Mouse (Mus musculus) layer of hippocampus, postnatal 25 days (tissue): ENCODE data around the gene Isca2. TPM values are rescaled to one million over a fixed set of nuclear protein-coding genes. Genes with fewer than 3 reads are reported as not detected.
A peak's percentile ranks its signal among the peaks of the same experiment; 100 is the strongest.

Experiments
- DNase-seq, 2 experiments: peaks; one replicate each; pipeline ENCODE4 v3.0.0; 2022; ENCODE audit warnings: mixed read lengths in 2 of 2, low spot score in 1 of 2; ENCODE audit errors: extremely low spot score in 1 of 2
- total RNA-seq, 2 experiments: library from RNA; stranded (reverse); gene quantifications; 2 replicates each; pipeline ENCODE4 v1.2.3; 2021

Gene Isca2
- total RNA-seq, 2 experiments from 2014 or later = 61.2 to 61.6 TPM

- no peak for DNase-seq
Observed at GRCm38 (mm10) chr12:84769624-84770023, 3.4 kb upstream of the Isca2 start.

DNA sequence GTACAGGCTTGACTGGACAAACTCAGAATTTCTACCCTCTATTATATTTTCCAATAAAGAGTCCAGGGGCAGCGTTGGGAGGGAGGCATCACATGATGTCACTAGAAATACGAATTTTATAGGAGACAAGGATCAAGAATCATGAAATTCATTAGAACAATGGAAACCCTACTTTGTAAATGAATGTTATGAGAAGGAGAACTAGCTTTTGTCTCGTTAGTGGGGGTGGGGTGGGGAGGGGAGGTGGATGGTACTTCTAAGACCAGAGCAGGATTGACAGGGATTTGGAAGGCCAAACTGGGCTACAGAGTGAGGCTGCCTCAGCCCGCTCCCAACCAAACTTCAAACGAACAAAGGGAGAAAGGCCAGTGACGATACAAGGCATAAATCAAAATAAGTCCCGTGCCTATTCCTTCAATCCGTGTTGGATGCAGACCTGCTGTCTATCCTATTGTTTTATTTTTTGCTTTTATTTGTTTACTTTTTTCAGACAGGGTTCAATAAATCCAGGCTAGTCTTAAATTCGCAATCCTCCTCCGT lies 1.0 kb upstream of the Isca2 start:
- DNase-seq = no peak

DNA sequence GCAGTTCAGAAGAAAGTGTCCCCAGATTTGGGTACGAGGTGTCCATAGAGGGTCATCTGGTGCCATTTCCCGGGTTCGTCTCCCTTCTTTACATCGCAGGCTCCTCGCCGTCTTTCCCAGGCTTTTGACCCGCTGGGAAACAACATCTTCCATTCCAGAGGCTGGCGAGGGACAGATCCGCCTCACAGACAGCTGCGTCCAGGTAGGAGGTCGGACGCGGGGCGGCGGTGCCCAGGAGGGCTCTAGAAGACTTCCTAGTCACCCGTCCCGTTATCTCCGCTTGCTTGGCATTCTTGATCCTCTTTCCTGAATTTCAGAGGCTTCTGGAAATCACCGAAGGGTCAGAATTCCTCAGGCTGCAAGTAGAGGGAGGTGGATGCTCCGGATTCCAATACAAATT lies 425 bp downstream of the Isca2 start:
- no peak for DNase-seq

GRCm38 (mm10) chr12:84774376-84774775 lies 1.3 kb downstream of the Isca2 start:
- no peak for DNase-seq

- no peak for DNase-seq
Observed at GRCm38 (mm10) chr12:84776229-84776628, 3.2 kb downstream of the Isca2 start.

DNA sequence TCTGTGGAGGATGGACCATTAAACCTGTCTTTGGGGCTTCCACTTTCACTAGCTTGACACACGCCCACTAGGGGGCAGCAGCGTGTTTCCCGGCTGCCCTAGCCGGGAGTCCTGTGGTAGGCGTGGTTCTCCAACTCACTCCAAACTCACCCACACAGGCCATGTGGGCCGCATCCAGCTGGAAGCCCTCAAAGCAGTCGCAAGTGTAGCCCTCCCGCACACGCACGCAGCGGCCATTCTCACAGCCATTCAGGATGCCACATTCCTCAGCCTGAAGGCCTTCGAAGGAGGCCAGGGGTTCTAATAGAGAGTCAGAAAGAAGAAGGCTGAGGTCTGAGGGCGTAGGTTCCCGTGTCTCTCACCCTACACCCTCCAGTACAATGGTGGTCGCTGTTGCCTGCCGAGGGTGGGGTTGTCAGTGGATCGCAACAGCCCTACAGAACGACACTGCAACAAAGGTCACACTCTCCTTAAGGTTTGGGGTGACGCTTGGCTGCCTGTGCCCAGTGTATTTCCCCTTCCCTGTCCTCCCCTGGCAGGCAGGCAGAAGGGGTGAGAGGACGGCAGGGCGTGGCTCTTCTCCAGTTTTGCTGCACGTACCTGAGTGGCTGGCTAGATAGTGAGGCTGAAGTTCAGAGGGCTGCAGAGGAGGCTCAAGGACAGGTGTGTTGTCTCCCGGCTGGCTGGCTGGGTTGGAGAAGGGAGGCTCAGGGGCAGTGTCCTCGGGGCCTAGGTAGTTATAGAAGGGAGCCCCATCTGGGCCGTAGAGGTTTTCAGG lies 11.7 kb downstream of the Isca2 start:
- DNase-seq = peak; percentile 82 to 93

DNA sequence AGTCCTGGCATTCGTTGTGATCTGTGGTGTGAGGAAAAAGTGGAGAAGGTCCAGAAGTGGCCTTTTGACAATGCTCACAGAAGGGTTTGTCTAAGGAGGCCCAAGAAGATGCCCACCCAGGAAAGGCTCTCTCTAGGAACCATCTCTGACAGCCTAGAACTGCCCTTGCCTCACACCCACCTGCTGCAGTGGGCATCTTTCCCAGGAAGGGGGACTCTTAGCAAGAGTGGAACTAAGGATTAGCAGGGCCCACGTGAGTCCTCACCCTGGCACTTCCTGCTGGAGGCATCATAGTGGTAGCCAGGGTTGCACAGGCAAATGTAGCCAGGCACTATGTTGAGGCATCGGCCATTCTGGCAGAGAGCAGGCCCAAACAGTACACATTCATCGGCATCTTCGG lies 13.0 kb downstream of the Isca2 start:
- DNase-seq = no peak

- DNase-seq = no peak
Observed at GRCm38 (mm10) chr12:84790853-84791252, 17.8 kb downstream of the Isca2 start.

DNA sequence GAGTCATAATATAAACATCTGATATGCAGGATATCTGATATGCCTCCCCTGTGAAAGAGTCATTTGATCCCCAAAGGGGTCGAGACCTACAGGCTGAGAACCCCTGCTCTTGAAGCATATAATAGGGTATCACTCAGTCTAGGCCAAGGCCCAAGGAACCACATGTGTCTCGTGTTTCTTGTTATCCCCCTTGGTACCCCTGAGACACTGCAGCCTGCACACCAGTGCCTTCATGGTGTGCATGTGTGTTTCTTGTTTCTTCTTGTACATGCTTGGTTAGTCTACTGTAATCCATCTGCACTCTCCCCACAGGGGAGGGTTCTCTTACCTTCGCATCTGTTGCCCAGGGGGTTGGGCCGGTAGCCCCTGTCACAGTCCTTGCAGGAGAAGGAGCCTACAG lies 19.6 kb downstream of the Isca2 start:
- DNase-seq = no peak

DNA sequence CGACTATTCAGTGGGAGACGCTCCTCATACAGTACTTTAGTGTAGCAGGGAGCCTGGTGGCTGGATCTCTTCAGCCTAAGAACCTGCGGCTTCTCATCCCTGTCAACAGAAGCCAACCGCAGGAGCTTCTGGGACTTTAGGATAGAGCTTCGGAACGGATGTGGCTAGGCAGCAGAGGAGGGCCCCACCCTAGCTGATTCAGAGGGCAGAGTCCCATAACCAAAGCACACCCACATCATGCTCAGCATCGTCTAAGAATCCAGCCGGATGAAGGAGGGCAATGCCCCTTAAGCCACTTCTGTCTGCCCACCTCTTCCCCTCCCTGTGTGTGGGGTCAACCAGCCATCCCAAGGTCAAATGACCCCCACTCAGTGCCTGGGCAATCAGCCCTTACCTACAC lies 21.6 kb downstream of the Isca2 start:
- no peak for DNase-seq

DNA sequence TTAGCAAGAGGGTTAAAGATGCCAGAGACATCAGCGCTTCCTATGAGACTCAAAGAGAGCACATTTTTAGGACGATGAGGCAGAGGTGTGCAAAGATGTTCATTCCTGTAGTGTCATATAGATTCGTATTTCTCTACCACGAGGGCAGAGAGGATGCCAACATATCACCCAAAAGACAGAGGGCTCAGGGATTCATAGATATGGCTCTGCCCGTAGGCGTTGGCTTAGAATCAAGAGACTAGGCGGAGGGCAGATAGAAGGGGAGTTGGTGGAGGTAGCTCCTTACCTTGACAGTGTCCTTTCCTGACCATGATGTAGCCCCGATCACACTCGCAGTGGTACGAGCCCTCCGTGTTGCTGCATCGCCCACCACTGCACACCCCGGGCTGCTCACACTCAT lies 26.0 kb downstream of the Isca2 start:
- DNase-seq = no peak

GRCm38 (mm10) chr12:84800419-84800818 lies 27.4 kb downstream of the Isca2 start:
- no peak for DNase-seq

- no peak for DNase-seq
Observed at GRCm38 (mm10) chr12:84801532-84802110, 28.6 kb downstream of the Isca2 start.

- DNase-seq = no peak
Observed at GRCm38 (mm10) chr12:84802625-84803024, 29.6 kb downstream of the Isca2 start.

DNA sequence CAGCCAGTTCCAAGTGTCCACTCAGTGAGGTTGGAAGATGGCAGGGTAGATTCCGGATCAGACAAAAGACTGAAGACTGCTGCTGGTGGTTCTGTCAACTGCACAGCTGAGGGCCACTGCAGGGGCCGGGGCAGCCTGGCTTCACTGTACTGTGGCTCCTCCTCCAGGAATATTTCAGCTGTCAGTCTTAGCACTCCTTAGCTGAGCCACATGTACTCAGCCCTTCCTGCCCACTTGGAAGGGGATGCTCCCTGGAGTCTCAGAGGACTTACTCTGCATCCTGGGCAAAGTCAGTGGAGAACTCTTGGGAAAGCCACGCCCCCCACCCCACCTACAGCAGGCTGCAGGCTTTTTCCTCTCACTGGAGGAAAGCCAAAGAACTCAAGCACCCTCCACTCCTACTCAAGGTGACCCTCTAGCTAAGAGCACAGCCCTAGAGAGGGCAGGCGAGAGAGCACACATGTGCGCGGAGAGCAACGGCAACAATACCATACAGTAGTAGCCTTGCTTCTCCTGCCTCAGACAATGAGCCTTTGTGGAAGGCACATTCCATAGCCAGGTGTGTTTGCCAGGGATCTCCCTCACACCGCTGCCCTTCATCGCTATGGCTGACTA lies 32.3 kb downstream of the Isca2 start:
- DNase-seq = no peak

DNA sequence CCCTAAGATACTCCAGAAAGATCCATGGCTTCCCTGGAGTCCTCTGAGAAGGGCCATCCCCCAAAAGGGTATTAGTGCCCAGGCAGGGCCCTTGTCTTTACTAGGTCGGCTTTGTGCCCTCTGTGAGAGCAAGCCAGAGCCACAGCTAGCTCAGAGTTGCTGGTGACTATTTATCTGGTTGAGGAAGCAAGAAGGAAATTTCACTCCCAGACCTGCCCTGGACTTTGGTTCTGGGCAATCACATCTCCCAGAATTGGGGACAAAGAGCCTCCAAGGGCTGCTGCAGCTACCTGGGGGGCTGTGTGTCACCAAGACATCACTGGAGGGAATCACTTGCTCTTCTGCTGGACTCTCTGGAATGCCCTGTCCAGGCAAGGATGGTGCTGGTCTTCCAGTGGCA lies 33.0 kb downstream of the Isca2 start:
- DNase-seq = no peak

DNA sequence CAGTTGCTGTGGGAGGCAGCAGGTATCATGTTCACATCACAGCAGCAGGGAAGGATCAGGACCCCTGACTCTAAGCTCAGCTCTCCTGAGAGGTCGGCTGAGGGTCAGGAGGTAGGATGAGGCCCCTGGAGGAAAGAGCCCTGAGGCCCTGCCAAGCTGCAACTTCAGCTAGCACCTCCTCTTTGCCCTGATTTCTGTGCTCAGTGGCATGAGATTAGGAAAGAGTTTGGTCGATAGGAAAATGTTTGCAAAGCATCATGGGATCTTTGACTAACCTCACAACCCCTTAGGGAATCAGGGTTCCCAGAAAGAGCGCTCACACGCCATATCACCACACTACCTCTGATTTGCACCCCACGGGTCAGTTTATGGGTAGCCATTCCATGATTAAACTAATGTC lies 33.7 kb downstream of the Isca2 start:
- no peak for DNase-seq

- no peak for DNase-seq
Observed at GRCm38 (mm10) chr12:84807351-84807750, 34.3 kb downstream of the Isca2 start.

DNA sequence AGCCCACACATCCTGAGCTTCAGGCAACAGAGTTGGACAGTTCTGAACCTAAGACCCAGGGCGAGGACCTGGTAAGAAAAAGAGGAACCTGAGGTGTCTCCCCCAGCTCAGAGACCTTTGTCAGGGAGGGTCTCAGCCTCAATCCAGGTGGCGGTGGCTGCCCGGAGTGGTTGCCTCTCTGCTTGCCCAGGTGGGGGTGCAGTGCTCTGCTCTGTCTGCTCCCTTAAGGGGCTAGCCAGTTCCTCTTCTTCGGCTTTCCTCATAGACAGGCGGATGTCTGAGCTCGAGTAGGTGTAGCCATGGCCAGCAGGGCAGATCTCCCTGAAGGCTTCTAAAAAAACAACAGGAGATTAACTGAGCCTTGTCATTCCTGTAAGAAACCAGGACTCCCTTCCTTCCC lies 36.0 kb downstream of the Isca2 start:
- DNase-seq = no peak

DNA sequence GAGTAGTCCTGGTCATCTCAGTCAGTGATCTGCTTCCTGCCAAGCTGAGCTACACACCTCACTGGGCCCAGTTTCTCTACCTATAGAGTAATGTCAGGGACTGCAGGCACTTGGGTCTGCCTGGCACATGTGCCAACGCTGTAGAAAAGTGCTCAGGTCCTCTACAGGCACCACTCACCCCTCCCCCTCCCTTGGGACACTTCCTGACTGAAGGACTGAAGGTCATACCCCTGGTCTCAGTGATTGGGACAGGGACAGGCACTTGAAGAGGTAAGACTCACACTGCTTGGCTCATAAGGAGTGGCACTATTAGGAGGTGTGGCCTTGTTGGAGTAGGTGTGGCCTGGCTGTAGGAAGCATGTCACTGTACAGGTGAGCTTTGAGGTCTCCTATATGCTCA lies 37.8 kb downstream of the Isca2 start:
- no peak for DNase-seq

DNA sequence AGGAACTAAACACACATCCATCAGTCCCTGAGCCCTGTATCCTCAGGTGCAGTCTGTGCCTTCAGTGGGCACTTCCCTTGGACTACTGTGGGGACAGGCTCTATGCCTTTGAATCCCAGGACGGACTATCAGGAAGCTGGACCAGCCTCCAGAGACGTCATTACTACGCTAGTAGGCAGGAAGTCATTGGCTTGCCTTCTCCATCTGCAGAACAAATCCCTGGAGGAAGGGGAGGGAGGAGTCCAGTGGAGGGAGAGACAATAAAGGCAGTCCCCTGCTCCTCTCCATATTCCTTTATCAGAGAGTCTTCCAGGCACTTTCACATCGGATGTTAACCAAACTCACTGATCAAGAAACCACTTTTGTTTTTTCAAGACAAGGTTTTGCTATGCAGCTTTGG lies 38.5 kb downstream of the Isca2 start:
- no peak for DNase-seq

- DNase-seq = no peak
Observed at GRCm38 (mm10) chr12:84812004-84812403, 39.0 kb downstream of the Isca2 start.
